Mouse (Mus musculus) testis, postnatal 10 days (tissue): ENCODE measurements around the gene Sh3bgrl2.

Experiments used
- DNase-seq: peaks from one replicate; pipeline ENCODE4 v3.0.0; 2021; ENCODE audit warnings: low spot score

Sh3bgrl2 gene

DNA sequence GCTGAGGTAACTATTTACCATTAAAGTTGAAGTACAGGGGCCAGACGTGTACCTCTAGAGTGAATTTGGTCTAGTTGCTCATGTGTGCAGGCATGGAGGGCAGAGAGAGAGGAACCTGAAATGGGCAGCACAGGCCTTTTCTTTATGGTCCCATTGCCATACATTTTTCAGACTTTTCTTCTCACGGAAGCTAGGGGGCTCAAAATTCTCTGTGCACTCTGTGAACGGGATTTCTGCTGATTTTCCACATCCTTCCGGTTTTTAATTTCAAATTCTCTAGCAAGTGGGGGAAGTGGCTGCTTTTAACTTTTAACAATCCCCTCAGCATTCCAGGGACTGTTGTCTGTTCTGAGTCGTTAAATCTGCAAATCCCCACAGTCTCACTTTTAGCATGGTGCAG, 83.8 kb downstream of the Sh3bgrl2 start:
- DNase-seq: no peak

GRCm38 (mm10) chr9:83634703-83635102, 86.6 kb downstream of the Sh3bgrl2 start:
- DNase-seq: no peak

DNA sequence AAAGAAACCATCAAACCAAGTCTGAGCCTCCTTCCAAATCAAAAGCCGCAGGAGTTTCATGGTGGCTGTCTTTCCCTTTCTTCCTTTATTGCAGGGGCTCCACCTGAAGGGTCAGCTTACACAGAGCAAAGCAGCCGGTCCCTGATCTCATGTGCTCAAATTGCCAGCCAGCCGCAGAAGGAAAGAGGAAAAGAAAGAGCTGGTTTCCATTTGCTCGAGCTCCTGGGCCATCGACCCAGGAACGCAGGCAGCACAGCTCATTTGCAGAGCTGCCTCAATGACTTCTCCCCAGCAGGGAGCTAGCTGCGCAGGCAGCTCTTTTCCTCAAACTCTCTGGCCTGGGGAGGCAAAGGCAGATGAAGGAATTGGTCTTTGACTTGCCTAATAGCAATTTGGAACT, 87.9 kb downstream of the Sh3bgrl2 start:
- DNase-seq: no peak

- DNase-seq: no peak
Observed at GRCm38 (mm10) chr9:83643139-83643538, 95.0 kb downstream of the Sh3bgrl2 start.

DNA sequence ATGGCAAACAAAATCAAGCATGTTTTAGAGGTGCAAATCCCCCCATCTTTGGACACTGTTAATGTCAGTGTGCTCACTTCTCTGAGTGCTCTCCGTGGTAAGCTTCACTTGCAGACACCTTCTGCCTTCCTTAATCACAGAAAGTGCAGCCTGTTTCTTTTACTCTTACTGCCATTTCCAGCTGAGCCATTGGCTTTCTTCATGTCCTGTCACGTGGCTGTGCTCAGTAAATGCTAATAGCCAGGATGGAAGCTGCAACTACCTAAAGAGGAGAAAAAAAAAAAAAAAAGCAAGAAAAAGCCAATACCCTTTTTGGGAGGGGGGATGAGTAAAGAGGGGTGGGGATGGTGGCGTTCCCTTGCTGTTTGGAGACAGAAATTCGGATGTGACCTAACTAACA, 95.7 kb downstream of the Sh3bgrl2 start:
- DNase-seq: no peak

DNA sequence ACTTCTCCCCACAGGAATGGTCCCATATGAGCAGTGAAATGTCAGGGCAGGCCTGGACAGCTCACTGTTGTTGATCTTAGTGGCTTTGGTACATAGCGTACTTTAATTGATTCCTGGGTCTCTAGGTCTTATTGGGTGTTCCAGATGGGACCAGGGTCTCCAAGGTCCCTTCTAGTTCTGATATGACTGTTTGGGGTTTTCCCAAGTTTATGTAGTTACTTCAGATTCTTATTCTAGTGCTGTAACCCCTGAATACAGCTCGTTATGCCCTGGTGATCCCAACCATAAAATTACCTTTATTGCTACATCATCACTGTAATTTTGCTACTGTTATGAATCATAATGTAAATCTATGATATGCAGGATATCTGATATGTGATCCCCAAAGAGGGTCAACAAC, 98.1 kb downstream of the Sh3bgrl2 start:
- DNase-seq: no peak

DNA sequence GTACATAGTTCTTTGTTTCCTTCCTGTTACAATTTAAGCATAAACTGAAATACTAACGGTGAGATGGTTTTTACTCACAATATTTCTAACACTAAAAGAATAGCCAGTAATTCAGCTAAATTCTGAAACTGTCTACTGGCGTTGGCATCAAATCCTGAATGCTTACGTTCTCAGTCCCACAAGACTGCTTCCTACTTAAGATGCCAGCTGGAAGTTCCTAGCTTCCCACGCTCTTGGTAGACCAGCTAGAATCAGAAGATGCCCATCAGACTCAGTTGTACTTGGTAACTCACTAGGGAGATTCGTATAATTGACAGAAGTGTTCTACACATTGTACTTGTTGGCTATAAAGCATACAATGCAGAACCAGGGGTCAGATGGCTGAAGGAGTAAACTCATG, 98.6 kb downstream of the Sh3bgrl2 start:
- no peak for DNase-seq

DNA sequence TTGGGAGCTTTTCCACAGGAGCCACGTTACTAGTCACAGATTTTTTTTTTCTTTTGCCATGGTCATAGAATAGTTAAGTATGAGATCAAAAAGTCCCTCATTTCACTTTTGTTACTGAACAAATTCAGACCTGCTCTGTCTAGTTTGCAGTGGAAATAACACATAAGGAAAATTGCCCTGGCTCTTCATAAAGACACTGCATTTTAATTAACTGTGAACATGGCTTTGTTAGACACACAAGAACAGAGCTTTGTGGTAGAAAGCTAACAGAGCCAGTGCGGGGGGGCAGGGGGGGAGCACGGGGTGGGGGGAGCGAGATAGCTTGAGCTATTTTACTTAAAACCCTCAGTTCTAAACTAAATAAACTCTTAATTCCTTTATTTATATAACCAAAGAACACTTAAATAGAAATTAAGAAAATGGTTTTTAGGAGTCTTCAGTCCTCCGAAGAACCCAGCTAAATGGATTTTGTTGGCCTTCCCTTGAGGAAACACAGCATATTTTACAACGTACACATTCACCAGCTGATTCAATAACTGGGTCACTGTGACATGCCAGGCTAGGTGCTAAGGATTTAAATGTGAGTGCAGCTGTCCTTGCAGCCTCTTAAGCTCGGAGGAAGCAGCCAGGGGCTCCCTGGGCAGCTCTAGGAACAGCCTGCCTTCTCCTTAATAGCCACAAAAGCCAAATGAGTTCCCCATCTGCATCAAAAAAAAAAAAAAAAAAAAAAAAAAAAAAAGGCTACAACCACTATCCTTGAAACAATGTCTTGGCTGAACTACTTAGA, 100.0 kb downstream of the Sh3bgrl2 start:
- no peak for DNase-seq

GRCm38 (mm10) chr9:83648733-83649132, 100.6 kb downstream of the Sh3bgrl2 start:
- no peak for DNase-seq

DNA sequence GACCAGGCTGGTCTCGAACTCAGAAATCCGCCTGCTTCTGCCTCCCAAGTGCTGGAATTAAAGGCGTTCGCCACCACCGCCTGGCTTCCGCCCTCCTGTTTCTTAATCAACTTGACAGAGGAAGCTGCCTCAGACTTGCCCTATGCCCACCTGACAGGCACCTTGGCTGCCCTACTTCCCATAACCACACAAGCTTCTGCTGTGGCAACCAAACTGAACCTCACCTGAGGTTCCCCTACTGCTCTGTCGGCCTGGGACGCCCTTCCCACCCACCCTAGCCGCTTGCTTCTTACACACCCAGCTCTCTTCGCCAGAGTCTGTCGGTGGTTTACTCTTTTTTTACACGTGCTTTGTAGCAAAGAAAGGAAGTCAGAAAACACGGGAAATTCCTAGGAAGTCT, 103.9 kb downstream of the Sh3bgrl2 start:
- DNase-seq: no peak

GRCm38 (mm10) chr9:83652590-83653172, 104.6 kb downstream of the Sh3bgrl2 start:
- DNase-seq: no peak

DNA sequence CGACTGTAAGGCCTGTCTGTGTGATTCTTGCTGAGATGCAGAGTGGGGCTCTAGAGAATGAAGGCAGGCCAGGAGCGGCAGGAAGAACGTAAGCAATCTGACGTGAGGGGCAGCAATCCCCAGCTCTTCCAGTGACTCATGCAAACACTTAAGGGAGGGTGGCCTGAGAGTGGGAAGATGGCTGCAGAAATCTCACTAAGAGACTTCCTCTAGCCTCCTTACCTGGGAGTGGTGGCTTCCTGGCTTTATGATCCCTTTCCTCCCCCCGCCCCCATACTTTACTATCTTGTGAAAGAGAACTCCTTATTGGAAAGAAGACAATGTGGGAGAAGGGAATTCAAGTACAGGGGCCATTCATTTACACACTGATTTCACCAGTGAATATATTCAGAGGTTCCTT, 106.5 kb downstream of the Sh3bgrl2 start:
- DNase-seq: no peak

- DNase-seq: no peak
Observed at GRCm38 (mm10) chr9:83656960-83657651, 109.0 kb downstream of the Sh3bgrl2 start.

- no peak for DNase-seq
Observed at GRCm38 (mm10) chr9:83657652-83658002, 109.5 kb downstream of the Sh3bgrl2 start.

DNA sequence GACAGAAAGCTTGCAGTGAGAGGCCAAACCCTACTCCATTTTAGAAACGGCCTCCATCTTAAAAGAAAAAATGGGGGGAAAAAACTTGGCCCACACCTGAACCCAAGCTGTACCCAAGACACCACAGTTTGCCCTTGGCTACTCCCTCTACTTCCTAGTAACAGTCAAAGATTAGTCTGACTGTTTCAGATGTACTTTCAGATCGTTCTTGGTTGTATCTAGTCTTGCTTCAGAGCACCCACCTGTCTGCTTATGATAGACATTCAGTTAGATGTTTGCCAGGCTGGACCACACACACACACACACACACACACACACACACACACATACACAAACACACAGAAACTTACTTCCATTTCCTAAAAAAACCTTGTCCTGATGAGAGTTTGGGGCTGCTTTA, 111.0 kb downstream of the Sh3bgrl2 start:
- no peak for DNase-seq

- no peak for DNase-seq
Observed at GRCm38 (mm10) chr9:83661811-83662210, 113.7 kb downstream of the Sh3bgrl2 start.

DNA sequence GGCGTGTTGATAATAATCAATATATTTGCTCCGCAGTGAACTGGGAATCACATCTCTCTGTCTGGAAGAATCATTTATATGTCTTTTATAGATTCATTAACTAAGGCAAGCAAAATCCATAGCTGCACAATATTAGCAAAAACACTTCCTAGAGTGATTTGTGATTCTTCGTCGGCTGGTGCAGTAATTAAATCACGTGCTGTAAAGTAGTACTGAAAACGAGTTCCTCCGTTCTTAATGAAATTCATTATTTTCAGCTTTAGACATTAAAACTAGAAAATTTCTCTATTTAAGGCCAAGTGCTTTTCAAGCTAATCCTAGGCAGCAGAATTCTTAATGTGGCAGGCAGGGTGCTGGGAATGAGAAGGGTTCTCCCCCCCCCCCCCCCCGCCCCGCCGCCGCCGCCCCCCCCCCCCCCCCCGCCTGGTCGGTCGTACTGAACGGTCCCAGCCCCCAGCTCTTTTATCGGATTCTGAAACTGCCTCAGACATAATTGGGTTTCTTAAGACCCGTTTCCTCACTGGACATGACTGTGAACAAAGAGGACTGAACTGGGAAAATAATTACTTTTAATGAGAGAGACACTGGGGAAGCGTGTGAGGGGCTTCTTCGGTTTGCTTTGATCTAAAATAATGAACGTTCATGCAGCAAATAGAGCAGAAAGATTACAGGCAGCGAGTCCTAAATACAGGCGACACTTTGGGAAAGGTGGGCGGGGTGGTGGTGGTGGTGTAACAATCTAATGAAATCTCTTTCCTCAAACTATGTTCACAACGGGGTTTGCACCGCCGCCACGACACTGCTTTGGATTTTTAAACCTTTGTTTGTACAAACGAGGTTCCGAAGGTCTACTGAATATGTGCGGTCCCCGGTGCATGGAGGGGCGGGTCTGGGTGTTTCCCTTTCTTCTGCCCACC, 116.1 kb downstream of the Sh3bgrl2 start:
- DNase-seq: peak; percentile 52

DNA sequence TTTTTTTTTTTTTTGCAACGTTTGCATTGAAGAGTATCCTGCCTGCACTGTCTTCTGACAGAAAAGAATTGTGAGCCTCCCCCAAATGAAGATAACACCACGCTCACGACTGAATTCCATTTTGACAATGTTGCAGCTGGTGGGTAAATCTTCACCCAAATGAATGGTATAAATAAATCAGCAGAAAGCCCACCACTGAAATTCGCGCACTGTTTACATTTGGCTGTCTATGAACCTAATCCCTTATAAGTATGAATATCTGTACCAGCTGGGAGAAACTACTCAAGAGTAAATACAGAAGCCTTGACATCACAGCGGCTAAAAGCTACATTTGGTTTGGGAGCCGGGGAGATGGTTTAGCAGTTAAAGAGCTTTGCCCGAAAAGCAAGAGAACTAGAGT, 116.8 kb downstream of the Sh3bgrl2 start:
- no peak for DNase-seq

- DNase-seq: no peak
Observed at GRCm38 (mm10) chr9:83667031-83667430, 118.9 kb downstream of the Sh3bgrl2 start.

DNA sequence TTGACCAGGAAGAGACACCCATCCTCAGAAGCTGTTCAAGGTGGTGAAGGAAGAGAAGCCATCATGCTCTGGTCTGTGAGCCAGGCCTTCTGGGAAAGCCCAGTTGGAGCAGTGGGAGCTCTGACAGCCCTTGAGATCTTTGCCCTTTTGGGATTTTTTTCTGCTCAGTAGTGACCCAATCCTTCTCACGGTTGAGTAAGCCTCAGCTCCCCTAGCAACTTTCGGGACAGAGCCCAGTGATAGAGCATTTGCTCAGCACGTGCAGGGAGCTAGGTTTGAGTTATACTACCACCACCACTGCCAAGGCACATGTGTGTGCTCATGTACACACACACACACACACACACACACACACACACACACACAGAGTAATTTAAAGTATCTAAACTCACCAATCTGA, 131.5 kb downstream of the Sh3bgrl2 start:
- DNase-seq: peak; percentile 18

- DNase-seq: peak; percentile 37
Observed at GRCm38 (mm10) chr9:83681661-83682655, 133.8 kb downstream of the Sh3bgrl2 start.
